Mouse (Mus musculus) thymus, postnatal 0 days (tissue): ENCODE measurements around the gene Chchd6. TPM values are rescaled to one million over a fixed set of nuclear protein-coding genes. Genes with fewer than 3 reads are reported as not detected.

ENCODE experiments used
- DNase-seq: peaks from one replicate; pipeline ENCODE4 v3.0.0-alpha.2; 2015; ENCODE audit warnings: low spot score
- polyA plus RNA-seq: library from polyadenylated mRNA; unstranded; fragments of >200 nt; fragmentation: Nextera tagmentation; extraction: Ambion mirVana; gene quantifications from 2 replicates; pipeline ENCODE4 v1.2.1, GENCODE M21; 2015

The Chchd6 gene
- polyA plus RNA-seq, 1 experiment from 2014 or later: 56.6 TPM

DNA sequence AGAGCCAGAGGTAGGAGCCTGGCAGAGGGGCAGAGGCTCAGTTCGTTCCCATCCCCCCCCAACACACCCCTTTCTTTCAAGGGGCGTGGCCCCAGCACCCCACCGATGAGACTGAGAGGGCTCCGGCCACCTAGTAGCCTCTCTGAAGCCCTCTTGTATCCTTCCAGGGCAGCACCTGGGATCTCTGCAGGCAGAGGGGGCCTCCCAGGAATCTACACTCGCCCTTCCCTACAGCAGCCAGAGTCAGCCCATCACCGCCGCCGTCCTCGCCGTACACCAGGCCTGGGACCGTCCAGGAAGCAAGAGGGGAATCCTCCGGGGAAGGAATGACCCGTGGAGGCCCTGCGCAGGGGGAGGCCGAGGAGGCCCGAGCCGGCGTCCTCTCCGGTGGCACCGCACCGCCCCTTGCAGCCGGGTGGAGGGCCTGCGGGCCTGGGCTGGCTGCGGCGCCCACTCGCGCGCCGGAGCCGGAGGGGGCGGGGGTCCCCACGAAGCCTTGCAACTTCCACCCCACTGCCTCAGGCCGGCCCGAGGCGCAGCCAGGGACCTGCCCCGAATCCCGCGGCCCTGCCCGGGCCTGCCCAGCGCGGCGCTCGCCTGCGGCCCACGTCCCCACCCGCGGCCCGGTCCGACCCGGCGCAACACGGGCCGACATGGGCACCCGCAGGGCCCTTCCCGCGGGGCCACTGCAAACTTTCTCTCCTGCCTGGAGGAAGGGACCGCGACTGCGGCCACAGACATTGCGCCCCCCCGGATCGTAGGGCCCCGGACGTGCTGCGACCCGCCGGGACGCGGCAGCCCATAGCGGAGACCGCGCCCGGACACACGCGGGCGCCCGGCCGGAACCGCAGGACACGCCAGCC is 233.8 kb downstream of the Chchd6 start:
- DNase-seq: peak; percentile 24

DNA sequence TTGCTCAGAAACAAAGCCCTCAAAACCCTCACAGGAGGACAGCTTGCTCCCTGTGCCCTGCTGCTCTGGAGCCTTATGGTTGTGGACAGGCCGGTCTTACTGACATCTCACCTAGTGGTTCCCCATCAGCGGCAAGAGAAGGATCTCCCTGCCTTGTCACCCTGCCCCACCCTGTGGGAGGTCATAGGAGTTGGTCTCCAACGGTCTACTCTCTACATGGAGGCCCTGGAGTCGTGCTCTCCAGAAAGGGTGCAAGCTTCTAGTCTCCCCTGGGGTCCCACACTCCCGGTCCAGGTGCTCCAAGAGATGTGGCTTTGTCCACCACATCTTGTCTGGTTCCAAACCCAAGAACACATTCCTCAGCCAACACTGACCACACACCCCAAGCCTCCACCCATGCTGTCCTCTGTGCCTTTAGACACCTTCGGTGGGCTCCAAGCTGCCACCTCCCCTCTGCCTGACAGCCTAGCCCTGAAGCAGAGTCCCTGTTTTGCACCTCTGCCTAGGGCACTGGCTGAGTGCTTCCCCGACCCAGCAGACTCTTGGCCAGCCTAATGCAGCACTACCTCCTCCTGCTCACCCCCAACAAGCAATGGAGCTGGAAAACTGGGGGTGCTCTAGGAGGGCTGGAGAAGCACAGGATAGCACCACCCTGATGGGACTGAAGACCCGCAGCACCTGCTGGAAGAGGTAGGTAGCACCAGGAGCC is 234.6 kb downstream of the Chchd6 start:
- DNase-seq: no peak

DNA sequence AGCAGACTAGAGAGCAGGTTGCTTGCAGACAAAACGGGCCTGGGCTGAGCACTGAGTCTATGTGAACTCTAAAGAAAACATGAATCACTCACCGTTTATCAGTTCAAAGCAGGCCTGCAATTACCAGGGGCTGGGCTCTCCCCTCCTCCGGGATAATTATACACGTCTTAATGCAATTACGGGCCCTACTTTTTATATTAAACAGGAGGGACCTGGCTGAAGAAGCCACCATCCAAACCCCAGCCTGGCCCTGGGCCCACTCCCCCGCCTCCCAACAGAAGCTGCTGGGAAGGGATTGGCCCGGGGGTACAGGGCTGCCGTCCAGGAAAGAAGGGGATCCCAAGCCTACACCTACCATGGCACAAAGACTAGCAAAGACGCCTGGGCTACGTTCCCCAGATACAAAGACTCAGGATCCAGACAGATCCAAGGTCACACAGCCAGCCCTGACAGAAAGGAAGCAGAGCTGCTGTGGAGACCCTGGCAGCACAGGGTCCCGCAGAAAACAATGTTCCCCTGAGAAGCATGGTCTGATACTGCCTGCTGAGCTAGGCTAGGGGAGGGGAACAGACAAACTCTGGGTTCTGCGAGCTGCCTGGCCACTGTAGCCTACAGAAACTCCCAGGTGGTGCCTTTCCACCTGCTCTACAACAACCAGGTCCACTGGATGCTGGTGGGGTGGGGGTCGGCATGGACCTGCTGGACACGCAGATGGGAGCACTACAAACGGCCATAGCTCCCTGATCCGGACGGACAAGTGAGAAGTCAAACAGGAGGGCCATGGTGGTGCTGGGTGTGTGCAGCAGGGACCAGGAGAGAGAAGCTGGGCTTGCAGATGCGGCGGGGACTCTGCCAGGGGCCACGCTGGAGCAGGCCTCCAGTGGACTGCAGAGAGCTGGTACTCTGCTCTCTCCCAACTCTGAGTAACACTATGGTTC is 235.4 kb downstream of the Chchd6 start:
- no peak for DNase-seq

DNA sequence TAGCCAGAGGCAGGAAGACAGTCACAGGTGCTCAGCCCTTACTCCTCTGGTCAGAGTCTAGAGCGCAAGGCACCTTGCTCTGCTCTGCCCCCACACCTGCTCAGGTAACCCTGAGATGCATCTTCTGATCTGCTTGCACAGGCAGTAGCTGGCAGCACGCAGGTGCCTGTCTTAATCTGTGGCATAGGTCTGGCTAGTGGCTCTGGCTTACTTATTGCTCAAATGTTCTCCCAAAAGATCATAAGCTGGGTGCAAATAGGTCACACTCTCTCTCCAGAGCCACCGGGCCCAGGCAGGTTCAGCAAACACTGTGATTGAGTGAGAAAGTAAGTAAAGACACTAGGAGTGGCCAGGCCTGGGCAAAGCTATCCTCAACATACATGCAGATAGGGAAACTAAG is 236.3 kb downstream of the Chchd6 start:
- DNase-seq: no peak

DNA sequence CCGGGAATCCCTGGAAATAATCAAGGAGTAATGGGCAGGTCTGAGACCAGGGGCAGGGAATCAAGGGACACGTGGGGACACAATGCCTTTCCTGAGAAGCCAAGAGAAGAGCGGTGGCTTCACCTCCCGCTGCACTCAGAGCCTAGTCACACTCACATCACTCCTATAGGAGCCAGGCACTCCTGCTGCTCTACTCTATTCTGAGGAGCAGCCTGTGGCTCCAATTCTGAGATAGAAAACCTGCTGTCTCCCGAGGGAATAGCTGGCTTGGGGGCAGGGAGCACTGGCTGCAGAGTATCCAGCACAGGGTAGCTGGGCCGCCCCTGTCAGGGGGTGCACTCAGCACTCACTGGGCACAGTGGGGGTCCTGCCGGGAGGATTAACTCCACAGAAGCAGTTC is 239.8 kb downstream of the Chchd6 start:
- DNase-seq: no peak

DNA sequence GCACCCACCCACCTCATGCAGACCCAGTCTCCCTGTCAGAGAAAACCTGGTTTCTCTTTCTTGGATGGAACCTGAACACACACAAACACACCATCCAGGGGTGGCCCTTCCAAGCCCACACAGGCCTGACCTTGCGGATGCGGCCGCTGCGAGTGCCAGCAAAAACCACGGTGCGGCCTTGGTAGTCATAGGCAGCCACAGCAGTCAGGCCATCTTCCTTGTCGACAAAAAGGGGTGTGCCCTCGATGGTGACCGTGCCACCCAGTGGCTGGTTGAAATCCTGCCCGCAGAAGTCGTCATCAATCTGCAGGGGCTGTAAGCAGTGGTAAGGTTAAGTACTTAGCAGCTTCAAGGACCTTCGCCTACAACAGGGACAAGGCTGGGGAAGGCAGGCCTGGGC is 240.7 kb downstream of the Chchd6 start:
- no peak for DNase-seq

DNA sequence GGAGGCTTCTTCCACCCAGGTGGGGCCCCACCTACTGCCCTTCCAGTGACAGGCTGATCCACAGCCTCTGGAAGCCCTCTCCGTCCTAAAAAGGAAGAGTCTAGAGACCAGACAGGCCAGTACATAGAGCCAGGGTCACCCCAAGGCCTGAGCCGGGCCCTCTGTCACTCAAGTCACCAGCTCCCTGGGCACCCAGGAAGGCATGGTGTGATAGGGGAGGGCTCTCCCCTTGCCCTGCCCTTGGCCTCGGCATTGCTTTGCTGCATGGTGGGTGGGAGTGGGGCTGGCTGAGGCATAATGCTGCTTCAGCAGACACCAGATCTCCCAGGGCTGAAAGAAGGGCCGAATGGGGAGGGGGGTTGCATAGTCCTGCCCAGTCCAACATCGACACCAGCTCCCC is 241.4 kb downstream of the Chchd6 start:
- no peak for DNase-seq

DNA sequence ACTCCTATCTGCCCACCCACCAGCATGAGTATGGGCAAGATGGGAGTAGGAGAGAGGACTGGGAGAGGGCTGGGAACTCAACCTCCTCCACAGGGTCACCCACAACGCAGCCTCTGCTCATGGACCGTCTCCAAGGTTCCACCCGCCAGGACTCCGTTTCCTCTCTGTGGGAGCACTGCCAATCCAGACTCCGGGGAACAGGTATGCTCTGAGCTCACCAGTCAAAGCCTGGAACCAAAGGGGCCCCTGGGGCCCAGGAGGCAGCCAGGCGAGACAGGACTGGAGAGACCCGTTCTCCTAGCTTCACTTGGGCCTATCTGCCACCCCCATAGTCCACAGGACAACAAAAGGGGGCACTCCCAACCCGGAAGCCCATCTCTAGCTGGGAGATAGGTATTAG is 242.4 kb downstream of the Chchd6 start:
- no peak for DNase-seq

DNA sequence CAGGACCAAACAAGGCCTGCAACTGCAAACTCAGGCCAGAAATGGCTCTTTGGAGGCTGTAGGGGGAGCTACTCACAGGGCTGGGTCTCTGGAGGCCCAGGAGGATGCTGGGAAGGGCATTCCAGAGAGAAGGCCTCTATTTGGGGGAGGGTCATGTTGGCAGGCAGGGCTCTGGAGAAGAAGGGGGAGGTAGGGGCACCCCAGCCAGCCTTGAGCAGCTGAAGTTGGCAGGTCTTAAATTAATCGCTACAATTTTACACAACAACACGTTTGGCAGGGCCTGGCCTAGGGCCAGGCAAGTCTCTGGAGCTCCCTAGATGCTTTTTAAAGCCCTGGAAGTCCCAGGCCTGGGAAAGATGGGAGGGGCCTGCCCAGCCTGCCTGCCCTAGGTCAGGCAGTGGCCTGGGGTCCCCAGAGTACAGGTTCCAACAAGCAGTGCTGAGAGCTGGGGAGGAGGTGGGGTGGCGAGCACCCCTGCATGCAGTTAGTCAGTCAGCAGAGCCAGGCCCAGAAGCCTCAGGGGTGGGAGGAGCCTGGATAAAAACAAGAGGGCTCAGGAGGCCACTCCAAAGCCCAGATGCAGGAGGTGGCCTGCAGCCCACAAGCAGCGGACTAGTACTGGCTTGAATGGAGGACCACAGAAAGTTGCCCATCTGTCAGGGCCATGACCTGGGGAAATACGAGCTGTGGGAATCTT is 243.9 kb downstream of the Chchd6 start:
- no peak for DNase-seq

DNA sequence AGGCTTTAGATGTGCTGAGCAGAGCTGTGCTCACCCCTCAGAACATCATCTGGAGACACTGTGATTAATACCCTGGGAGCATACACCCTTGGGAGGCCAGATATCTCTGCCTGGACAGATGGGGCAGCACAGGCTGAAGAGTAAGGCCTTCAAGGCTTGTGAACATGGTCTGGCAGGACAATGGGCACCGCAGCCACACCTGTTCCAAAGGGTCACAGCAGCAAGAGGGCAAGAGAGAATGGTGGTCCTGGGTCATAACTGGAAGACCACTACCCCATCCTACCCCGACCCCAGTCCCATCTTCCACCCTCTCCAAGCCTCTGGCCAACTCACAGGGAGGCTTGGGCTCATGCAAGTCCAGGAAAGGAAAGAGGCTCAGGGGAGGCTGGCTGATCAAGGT is 244.9 kb downstream of the Chchd6 start:
- no peak for DNase-seq

DNA sequence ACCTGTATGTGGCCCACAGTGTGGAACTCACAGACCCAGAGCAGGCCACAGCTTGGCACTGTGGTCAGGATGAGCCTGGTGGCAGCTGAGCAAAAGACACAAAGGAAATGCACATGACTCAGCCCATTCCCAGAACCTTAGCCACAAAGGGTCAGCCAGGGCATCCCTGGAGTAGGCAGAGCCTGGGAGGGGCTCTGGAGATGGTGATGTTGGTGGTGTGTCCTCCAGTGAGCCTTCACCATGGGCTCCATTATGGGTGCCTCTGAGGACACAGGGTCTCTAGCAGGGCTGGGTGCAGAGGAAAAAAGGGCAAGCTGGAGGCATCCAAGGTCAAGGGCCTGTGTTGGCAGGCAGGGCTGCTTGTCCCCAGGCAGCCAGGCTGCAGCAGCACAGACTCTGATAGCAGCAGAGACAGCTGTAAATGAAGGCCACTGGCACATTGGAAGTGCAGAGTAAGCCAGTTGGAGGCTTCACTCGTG is 245.4 kb downstream of the Chchd6 start:
- DNase-seq: no peak

DNA sequence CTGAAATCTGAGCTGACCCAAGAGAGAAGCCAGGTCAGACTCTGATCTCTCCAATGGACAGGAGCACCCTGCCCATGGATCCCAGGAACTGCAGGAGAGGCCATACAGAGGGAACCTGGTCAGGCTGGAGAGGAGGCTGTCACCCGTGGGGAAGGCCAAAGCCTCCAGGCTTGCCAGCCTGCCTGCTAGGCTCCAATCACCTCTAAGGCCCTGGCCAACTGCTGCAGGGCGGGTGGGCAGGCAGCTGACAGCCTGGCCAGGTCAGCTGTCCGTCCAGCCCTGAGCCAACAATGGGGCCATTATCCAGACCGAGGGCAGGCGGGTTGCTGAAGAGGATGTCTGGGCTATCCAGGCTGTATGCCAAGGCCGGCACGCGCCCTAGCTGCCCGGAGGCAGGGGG is 247.1 kb downstream of the Chchd6 start:
- DNase-seq: no peak

DNA sequence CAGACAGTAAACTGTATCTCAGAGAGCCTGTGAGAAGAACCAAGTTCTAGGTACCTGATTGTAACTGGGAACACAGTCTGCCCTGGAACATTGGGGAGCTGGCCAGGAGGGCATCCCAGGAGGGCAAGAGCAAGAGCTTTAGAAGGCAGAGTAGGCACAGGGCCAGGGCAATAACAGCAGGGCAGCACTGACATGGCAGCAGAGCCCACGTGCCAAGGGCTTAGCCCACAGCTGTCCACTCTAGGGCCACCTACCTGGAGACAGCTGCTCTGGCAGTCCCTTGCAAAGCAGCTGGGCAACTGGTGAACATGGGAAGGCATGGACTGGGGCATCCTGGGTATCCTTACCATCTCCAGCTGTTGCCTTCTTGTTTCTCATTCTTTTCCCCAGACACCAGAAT is 247.7 kb downstream of the Chchd6 start:
- DNase-seq: no peak

DNA sequence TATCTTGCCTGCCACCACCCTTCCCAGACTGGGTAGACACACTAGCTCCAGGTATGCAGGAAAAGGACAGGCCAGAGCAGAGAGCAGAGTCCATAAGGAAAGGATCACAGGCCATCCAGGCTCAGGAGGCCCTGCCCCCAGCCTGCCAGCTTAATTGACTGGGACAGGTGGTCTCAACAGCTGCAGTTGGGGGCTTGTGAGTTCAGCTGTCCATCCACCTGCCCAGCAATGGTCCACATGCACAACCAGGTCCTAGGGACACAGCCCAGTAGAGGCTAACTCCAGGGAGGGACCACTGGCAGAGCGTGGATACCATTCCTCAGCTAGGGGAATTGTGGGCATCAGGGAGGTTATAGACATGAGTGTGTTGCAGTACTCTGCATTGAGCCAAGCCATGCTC is 249.6 kb downstream of the Chchd6 start:
- DNase-seq: no peak

DNA sequence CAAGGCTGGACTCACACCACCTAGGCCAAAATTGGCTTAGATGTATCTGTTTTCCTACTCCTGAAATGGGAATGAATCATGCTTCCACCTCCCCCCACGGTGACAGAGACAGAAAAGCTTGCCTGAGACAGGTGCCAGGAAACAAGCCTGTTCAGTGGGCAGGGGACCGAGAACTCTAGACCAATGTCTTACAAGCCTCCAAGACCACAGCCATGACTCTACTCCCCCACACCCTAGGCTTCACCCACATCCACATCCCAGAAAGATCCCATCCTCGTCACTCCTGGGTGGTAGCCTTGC is 250.0 kb downstream of the Chchd6 start:
- DNase-seq: no peak

DNA sequence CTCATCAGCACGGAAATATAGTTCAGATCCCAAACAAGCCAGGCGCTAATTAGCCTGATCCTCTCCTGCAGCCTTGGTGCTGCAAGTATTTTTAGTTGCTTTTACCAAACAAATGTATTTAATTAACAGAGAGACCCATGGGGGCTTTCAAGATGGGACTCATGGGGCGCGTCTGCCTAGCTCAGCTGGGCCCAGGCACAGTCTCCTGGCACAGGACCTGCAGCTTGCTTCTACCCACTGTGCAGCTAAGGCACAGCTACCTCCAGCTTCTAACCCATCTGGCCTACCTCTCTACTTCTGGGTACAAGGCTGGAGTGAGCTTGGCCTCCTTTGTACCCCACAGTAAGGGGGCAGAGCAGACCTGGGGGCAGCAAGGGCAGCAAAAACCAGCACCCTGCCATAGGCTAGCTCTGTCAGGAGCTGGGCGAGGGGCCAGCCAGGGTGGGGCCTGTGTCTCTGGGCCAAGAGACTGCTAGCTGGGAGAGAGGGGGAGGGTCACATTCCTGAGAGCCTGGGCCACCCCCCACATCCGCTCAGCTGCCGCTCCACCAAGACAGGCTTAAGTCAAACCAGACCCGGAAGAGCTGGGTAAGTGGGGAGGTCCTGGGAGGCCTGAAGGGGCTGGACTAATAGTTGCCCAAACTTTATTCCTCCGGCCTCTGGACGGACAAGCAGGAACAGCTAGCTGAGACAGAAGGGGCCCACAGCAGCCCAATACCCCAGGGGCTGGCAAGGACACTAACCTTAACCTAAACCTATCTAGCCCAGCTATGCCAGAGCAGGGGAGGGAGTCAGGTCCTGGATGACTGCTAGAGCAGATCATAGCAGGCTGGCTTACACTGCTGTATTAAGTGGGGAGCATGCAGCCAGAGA is 250.6 kb downstream of the Chchd6 start:
- DNase-seq: peak; percentile 62

DNA sequence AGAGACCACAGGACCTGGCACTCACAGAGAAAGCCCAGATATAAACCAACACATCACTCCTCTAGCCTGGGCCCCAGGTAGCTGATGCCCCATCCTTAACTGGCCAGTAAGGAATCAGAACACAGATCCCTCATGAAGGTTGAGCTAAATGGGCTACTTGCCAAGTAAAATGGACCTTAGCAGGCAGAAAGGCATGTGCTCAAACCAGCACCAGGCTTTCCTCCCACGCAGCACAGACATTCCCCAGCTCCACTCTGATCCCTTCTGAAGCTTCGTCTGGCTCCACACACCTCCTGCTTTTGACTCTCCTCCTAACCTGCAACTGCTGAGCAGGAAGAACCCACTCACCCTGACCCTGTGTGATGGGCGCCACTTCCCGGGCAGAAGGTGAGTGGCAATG is 253.5 kb downstream of the Chchd6 start:
- no peak for DNase-seq

DNA sequence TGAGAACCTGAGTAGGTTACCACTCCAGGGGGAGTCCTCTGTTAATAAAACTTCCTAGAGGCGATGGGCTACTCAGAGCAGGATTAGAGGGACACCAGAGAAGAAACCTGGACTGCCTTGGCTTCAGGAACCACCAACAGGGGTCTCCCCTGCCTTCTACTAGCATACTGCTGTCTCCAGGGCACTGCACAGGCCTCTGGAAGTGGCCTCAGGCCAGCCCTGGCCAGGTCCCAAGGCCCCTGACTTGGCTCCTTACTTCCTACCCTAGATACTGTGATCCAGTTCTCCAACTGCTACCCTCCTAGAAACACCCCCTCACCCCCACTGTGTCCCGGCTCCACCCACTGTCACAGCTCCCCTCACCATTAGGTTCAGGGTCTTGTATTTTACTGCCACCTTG is 256.0 kb downstream of the Chchd6 start:
- DNase-seq: no peak

DNA sequence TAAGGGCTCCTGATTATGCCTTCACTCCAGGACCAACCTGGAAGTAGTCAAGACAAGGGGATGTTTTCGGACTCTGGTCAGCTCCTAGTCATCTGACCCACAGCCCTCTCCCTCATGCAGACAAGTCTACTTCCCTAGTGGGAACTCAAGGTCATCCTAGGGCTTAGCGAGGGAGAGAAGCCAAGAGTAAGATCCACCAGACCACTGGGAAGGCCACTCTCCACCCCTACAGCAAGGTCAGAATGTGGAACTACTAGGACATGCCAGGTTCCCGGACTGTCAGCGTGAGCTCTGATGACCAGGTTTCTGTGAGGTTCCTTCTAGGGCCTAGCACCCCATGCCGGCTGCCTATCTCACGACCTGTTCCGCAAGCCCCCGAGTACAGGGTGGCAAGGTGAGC is 256.7 kb downstream of the Chchd6 start:
- DNase-seq: no peak

DNA sequence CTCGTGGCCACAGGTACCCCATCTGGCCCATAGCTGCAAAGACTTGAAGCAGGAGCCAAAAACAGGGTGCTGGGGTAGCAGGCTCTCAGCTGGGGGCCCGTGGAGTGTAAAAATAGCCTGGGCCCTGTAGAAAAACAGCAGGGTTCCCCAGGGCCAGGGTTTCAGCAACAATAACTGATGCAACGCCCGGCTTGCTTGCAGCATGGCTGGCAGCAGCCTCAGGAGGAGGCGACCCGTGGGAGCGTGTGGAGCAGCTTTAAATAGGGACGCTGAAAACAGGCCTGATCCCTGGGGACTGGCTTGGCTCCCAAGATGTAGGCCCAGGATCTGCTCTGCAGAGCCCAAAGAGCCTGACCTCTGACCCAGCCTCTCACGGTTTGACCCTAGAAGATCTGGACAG is 257.9 kb downstream of the Chchd6 start:
- DNase-seq: no peak
